Mouse (Mus musculus) kidney, adult 8-10 months (tissue): ENCODE measurements around the gene Adad2.

Source experiments
- DNase-seq, 2 experiments: peaks; one replicate each; pipeline ENCODE4 v3.0.0; 2022

The Adad2 gene

DNA sequence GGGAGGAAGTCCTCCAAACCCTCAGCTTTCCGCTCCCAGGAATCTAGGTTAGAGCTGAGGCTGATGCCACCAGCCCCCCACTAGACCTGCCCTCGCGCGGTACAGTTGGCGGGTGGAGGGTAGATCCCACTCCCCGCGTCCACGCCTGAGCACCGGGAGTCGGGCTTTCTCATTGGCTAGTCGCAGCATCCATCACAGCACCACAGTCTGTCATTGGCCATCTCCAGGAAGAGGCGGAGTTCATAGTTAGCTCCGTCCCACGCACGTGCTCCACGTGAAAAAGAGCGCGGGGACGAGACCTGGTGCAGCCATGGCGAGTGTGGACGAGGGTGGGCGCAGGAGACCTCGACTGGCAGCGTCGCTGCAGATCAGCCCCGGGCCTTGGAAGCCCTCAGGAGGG, at the start of gene Adad2:
Gene Adad2, plus strand, starts transcription at position 277 of the 400 bp plus-strand sequence.
- DNase-seq = no peak

DNA sequence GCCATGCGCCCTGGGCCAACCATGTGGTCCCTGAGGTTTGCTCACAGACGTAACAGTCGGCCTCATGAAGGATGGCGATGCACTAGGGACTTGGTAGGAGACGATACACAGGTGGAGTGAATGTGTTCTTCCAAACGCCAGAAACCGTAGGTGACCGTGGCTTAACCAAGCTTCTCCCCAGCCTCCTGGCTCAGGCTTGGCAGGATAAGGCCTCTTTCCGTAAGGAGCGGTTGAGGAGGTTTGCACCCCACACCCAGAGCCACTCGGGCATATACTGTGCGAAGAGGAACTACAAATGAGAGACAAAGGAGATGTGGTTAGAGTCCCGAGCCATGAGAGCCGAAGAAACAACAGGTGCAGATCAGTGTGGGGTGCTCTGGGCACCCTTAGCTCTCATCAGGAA, 48.7 kb upstream of the Adad2 start:
- no peak for DNase-seq

DNA sequence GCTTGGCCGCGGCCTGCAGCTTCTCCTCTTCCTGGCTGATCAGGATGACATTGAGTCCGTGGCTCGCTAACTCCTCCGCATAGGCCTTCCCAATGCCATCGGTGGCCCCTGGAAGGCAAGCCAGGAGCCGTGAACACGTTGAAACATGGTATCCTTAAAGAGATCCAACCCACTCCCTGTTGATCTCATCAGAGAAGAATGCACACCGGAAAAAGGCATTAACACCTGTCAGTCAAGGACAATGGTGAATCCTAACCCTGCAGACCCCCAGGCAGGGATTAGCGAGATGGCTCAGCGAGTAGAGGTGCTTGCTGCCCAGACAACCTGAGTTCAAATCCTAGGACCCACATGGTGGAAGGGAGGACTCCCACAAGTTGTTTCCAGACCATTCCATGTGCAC, 46.2 kb upstream of the Adad2 start:
- no peak for DNase-seq

DNA sequence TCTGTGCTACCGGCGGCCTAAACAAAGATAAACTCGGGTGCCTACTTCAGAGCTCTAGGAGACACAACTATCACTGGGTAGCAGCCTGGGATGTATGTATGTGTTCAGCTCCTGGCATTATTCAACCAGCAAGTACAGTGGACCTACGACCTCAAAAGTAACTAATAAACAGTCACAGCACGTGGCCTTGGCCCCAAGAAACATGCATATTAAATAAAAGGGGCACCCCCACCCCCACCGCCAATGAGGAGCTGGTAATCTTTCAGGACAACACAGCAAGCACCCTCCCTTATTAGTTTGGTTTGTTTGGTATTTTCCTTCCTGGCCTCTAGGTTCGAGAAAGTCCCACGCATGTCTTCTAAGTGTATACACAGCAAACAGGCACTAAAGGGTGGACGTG, 44.3 kb upstream of the Adad2 start:
- peak in 1 of 2 experiments; percentile 48 for DNase-seq

DNA sequence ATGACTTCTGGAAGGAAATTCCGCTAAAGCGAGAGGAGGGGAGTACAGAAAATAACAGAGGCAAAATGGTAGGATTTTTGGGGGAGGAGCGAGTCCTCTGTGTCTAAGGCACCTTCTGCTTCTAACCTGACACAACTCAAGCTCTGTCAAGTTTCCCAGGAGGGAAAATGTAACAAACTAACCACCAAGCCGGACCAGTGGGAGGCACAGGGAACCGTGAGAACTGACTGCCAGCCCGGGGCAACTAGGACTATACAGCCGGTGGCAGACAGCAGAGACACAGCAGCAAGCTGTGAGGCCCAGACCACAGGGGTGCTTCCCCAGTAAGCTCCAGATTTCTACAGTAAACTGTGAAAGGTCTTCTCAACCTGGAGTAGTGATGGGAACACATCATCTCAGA, 43.6 kb upstream of the Adad2 start:
- no peak for DNase-seq

DNA sequence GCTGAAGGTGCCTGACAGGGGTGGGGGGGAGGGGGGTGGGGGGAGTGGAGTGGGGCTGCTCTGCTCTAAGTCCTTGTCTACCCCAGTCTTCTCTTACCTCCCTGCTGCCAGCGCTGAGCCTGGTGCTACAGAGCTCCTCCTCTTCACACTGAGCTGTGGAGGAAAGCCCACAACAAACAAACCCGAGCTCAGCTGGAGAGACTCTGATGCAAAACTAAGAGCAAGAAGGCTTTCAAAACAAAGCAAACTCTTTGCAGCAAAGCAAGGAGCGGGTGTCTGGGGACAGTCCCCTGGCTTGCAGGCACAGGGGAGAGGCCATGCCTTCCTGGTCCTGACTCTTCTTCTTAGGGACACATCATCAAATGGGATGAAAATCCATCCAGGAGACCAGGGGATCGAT, 42.7 kb upstream of the Adad2 start:
- DNase-seq = no peak

DNA sequence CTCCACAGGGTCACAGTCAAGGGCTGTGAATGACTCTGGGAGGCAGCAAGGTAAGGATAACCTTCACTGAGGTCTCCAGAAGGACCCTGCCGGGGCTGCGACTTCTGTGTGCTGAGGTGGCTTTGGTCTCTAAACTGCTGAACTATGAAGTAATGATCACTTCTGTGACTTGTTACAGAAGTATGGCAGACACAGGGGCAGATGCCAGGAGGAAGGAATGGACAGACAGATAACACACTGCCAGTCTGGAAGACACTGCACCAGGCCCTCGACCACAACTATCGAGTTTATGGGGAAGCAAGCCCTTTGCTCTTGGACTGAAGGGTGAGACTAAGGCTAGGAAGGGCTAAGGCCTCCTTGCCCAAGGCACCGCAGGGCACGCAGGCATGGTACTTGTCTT, 41.4 kb upstream of the Adad2 start:
- no peak for DNase-seq

DNA sequence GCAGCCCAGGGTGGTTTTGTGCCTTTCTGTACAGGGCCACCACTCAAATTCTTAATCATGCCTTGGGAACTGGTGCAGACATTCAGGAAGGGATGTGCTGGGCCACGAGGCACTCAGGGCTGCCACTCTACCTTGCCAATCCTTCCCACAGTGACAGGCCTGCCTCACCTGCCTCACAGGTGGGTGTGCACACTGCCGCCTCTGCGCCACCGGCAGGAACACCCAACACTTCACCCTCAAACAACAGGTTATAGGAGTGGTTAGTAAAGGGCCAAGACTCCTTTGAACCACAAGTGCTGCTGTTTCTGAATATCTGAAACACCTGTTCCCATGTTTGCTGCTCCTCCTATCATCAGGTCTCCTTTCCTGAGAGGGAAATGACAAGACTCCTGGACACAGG, 40.1 kb upstream of the Adad2 start:
- DNase-seq = no peak

DNA sequence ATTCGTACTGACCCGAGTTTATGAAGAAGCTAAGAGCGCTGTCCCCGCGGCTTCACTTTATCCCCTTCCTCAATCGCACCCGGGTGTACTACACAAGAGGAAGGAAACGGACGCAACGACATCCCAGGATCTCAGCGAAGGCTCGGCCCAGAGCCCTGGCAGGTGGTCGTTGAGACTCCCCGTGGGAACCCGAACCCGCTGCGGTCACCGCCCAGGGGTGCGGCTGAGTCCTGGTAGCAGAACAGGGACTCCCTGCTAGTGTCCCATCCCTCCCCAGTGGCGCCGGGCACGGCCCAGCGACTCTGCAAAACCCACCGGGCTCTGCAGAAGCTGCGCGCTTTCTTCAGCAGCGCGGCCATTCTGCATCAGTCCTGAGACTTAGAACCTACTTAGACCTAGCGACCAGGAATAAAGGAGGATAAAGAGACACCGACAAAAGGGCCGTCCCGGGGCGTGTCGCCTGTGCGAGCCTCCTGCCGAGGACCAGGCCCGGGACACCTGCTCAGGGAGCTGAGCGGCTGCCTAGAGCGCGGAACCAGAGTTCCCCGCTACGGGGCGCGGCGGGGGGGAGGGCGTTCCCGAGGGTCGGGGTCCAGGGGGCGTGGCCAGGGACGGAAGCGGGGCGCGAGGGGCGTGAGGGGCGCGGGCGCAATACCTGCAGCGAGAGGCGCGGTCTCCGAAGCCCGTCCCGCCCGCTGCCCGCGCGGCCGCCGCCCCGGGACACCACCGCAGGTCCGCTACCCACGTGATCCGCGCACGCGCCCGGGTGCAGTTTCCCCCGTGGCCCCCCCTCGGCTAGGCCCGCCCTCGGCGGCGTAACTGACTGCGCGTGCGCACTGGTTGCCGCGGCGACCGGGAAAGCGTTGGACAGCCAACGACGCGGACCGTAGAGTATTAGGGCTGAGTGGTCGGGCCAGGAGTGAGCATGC, 37.8 kb upstream of the Adad2 start, which contains the start of the genes Hsdl1 and Dnaaf1:
Gene Hsdl1, minus strand, starts transcription at position 747 of the 929 bp plus-strand sequence.
Gene Dnaaf1, plus strand, starts transcription at position 799 of the 929 bp plus-strand sequence.
- DNase-seq = peak; percentile 94 to 97

DNA sequence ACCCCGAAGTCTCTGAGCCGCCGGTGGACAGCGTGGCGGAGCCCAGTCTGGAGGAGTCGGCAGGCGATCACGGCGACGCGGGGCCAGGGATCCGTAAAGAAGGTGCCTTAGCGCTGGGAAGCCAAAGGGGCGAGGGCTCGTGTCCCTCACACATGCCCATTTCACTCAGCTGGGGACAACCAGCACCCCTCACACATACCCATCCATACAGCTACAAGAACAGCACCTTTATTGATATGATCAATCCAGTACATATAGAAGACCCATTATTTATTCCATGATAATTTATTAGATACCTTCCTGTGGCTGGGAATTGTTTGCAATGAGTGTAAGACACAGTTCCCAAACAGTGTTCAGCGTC, 37.2 kb upstream of the Adad2 start:
- DNase-seq = no peak

DNA sequence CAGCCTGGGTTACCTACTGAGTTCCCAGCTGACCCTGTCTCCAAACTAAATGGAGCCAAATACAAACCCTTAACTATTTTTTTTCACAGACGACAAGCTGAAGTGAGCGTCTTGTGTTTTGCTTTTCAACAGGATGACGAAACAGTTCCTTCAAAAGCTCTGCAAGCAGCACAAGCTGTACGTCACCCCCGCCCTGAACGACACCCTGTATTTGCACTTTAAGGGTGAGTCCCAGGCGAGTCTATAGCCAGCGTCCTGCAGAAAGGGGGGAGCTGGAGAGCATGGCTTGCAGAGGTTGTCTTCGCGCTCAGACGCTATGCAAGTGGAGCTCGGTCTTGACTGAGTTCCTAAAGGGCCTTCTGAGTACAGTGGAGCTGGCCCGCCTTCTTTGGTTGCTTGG, 33.5 kb upstream of the Adad2 start:
- no peak for DNase-seq

DNA sequence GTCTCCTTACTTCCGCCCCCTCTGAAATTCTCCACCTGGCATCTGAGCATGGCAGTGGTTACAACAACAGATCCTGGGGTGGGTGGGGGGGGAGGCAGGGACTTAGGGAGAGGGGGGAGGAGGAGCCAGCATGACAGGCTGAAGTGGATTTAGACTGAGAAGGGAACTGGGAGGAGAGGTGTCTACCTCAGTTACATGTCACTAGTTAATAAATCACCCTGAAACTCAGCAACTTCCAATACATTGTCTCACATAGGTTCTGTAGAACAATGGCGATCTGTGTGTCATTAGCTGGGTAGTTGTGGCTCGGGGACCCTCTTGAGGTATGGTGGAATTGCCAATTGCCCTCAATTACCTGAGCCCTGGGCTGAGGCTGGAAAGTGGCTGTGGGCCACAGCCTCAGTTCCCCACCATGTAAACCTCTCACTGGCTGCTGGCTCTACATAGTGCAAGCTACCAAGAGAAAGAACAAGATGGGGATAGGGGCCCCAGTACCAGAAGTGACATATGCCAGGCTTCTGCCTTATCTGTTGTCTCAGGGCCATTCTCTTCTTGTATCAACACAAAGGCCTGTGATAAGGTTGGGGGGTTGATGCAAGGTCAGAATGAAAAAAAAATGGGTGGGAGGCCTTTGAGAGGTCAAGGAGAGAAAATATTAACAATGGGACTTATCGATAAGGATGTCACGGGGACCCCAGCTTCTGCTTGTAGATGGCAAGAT, 31.9 kb upstream of the Adad2 start:
- DNase-seq = no peak

DNA sequence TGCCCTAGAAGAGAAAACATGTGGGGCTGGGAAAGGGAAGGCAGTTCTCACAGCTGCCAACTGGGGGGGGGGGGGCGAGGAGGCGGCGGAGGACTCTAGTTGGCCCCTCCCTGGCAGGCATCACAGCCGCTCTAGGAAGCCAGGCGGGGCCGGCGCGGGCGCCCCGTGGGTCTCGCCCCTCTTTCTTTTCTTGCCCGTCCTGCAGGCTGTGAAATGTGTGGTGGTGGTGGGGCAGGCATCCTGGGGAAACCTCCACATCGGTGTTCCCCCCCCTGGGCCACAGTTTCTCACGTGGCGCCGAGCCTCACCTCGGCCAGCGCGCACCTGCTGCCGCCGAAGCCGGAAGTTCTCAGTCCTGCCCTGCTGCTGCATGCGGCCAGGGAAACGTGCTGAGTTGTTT, 26.6 kb upstream of the Adad2 start:
- DNase-seq = no peak

DNA sequence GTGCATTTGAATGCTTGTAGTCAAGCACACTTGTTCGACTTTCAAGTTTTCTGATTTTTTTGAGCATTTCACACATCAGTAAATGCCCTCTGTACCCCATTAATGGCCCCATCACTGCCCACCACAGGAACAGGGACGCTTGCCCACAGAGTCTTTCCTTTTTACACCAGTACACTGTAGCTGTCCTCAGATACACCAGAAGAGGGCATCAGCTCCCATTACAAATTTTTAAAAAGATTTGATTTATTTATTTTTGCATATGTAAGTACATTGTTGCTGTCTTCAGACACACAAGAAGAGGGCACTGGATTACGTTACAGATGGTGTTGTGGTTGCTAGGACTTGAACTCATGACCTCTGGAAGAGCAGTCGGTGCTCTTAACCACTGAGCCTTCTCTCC, 24.2 kb upstream of the Adad2 start:
- DNase-seq = no peak

DNA sequence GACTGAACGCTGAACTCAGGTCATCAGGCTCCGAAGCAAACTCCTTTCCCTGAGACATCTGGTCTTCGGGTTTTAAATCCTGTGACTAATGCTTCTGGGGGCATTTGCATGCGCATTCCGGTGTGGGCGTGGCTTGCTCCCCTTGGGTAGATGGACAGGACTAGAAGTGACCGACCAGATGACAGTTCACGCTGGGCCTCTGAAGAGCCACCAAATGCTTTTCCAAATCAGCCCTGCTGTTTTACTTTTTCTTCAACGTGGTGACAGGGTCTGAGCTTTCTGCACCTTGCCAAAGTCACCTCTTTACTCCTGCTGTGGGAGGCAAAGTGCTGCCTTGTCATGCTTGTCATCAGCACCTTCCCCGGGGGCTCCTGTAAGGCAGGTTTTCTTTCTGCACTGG, 23.7 kb upstream of the Adad2 start:
- DNase-seq = no peak

DNA sequence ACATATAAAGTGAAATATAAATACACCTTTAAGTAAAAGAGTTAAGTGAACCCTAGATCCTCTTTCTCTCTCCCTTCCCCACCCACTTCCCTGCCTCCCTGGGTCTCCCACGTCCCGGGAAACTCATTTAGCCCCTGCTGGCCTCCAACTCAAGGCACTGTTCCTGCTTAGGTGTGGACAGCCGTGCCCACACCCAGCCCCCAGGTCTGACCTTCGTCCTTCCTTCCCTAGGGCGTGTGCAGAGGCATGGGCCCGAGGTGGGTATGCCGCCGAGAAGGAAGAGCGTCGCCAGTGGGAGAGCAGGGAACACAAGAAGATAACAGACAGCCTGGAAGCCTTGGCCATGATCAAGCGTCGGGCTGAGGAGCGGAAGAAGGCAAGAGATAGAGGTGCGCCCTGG, 22.2 kb upstream of the Adad2 start:
- DNase-seq = no peak

DNA sequence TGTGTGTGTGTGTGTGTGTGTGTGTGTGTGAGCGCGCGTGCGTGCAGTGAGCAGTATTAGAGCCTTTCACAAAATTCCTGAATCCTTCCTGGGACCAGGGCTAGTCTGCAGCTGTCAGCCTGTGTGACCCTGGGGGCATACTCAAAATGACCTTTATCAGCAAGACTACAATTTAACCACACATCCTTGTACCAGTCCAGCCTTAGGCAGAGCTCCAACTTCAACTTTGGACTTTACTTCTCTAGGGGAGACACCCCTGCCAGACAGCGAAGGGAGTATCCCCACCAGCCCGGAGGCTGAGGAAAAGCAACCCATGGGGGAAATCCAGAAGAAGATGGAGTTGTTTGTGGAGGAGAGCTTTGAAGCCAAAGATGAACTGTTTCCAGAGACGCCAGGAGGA, 21.1 kb upstream of the Adad2 start:
- peak; percentile 56 to 65 for DNase-seq

DNA sequence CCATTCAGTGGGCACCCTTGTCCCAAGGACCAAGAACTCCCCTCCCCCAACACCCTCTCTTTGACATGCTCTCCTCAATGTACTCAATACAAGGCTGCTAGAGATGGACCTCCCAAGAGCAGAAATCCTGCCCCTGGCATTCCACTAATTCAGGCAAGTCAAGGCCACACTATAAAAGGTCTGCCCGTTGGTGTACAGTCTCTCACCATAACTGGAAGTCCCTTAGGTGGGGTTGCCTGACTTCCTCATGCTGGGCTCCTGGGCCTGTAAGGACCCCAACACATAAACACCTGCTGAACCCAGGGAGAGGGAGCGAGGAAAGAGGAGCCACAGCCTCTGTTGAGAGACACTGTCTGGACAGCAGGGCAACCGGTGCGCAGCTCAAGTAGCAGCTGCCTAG, 8.8 kb upstream of the Adad2 start:
- no peak for DNase-seq

DNA sequence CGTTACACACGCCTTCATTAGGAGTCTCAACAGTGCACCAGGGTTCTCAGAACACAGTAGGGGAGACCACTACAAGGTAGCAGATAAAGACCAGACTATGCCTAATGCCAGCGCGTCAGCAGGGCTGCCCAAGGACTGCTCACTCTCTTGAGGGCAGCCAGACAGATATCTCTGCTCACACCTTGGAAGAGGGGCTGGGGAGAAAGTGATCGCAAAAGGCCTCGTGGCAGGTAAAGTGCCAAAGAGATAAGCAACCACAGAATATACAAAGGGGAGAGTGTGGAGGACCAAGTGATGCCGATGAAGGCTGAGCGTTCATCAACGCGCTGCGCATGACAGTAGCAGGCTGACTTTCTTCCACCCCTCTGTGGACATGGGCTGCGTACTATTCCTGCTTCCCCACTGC, 8.1 kb upstream of the Adad2 start:
- DNase-seq = no peak

DNA sequence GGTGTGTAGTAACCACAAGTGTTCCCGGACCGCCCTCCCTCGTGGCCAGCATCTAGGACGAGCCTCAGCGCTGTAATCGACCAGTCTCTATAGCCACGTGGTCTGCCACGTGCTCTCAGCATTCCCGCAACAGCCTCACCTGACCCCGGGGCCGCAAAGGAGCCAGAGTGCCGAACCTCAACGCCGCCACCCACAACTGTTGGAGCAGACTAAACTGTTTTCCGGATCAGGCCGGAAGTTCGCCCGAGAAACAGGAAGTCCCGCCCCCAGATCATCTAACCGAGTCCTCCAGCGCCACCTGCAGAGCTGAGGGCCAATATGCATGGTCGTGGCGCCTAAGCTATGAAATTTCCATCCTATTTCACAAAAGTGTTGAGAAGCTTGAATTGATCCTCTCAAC, 7.6 kb upstream of the Adad2 start, which contains the start of gene Taf1c:
Gene Taf1c, minus strand, starts transcription at position 227 of the 400 bp plus-strand sequence.
- peak; percentile 94 to 96 for DNase-seq

DNA sequence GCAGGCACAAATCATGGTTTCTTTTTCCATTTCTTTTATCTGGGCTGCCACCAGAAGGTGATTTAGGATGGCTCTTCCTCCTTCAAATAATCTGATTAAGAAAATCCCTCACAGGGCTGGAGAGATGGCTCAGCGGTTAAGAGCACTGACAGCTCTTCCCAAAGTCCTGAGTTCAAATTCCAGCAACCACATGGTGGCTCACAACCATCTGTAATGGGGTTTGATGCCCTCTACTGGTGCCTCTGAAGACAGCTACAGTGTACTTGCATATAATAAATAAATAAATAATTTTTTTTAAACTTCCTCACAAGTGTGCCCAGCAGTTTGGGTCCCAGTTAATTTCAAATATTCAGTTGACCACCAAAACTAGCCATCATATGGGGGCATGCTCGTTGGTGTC, 6.3 kb upstream of the Adad2 start:
- DNase-seq = peak in 1 of 2 experiments; percentile 20

DNA sequence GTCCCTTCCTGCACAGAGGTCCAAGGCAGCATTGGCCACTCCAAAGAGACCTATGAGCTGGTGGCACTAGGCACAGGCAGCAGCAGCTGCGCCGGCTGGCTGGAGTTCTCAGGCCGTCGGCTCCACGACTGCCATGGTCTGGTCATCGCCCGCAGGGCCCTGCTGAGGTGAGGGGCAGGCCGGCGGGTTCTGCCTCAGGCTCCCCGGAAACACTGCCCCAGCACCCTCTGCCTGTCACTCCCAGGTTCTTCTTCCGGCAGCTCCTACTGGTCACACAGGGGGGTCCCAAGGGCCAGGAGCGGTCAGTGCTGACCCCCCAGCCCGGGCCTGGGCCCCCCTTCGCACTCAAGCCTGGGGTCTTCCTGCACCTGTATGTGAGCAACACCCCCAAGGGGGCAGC, 2.5 kb downstream of the Adad2 start:
- no peak for DNase-seq

DNA sequence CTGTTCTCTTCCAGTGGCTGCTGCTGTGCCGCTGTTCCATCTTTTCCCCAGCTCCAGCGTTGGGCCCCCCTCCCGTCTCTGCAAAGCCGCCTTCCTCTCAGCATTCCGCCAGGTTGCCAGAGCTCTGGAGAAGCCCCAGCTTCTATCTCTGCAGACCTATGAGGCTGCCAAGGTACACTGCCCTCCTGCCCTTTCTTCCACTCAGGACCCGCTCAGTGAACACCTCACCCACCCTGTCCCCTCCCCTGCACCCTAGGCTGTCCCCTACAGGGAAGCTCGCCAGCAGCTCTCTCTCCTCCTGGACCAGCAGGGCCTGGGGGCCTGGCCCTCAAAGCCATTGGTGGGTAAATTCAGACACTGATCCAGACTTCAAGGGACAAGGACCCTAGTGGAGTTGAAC, 3.8 kb downstream of the Adad2 start:
- DNase-seq = no peak

DNA sequence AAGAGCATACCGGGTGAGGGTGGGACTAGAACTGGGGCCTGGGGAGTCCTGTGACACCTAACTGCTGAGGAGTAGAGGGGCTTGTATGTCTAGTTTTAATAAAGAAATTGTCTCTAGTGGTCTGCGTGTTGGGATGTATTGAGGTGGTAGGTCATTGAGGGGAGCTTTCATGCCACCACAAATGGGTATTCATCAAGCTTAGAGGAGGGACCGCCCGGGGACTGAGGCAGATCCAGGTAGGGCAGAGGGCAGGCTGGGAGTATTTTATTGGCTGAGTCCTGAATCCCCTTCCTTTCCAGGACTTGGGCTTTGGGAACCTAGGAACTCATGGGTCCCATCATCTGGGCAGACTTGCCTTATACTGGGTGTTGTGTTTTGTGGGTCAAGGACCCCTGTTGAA, 4.3 kb downstream of the Adad2 start:
- DNase-seq = no peak
